8 mouse cellular contexts compared by ENCODE assay signal in genomic region chr11:20896277-20897123, GRCm38 (mm10).
DNase-seq lines count a peak whose midpoint lies in the region; ATAC-seq and TF ChIP-seq lines count a peak whose summit lies in the region.

No protein-coding gene starts in this region.

- H3K79me2 ChIP-seq in heart, adult 2 months (replicated peaks; ENCODE audit: control insufficient read depth, insufficient read depth, low read length) = no peaks in the 10 kb centered on the region

- WGBS in heart, adult 2 months = 12% methylated on average over 11 of the region's 11 CpGs
- WGBS in kidney, postnatal 0 days = 50% methylated on average over 11 of the region's 11 CpGs
- WGBS in forebrain, embryonic 15.5 days = 67% methylated on average over 11 of the region's 11 CpGs
- WGBS in forebrain, embryonic 12.5 days = 75% methylated on average over 11 of the region's 11 CpGs

- ATAC-seq in kidney, postnatal 0 days (replicated peaks; ENCODE audit: low FRiP score, low read depth) = peak; percentile 77
- ATAC-seq in forebrain, embryonic 15.5 days (replicated peaks) = no peak
- no peak for ATAC-seq in forebrain, embryonic 12.5 days (ENCODE audit: low FRiP score)

- H3K4me2 ChIP-seq in kidney, postnatal 0 days (ENCODE audit: low read length) = no peak overlapping the region
- no peak overlapping the region for H3K4me2 ChIP-seq in forebrain, embryonic 15.5 days (replicated peaks)
- no peak overlapping the region for H3K4me2 ChIP-seq in forebrain, embryonic 12.5 days

- no peak overlapping the region for H3K9ac ChIP-seq in heart, adult 2 months (ENCODE audit: low read depth, low read length)
- H3K9ac ChIP-seq in kidney, postnatal 0 days (ENCODE audit: low read depth, low read length) = no peak overlapping the region
- H3K9ac ChIP-seq in forebrain, embryonic 15.5 days (replicated peaks) = no peak overlapping the region
- H3K9ac ChIP-seq in forebrain, embryonic 12.5 days = no peak overlapping the region

- H3K4me3 ChIP-seq in heart, adult 2 months = no peak overlapping the region
- no peak overlapping the region for H3K4me3 ChIP-seq in kidney, postnatal 0 days (replicated peaks; ENCODE audit: low read depth, low read length)
- peak overlapping the region; percentile 86 for H3K4me3 ChIP-seq in megakaryocyte, embryonic 14.5 days (replicated peaks)
- H3K4me3 ChIP-seq in forebrain, embryonic 15.5 days = no peak overlapping the region
- no peak overlapping the region for H3K4me3 ChIP-seq in forebrain, embryonic 12.5 days (replicated peaks)

- no peaks in the 10 kb centered on the region for H3K27me3 ChIP-seq in heart, adult 2 months (ENCODE audit: control insufficient read depth, insufficient read depth, low read length)
- H3K27me3 ChIP-seq in kidney, postnatal 0 days (ENCODE audit: insufficient read depth, low read length) = no peaks in the 10 kb centered on the region
- peaks cover 16% of the 10 kb centered on the region for H3K27me3 ChIP-seq in megakaryocyte, embryonic 14.5 days (replicated peaks)
- no peaks in the 10 kb centered on the region for H3K27me3 ChIP-seq in forebrain, embryonic 15.5 days
- no peaks in the 10 kb centered on the region for H3K27me3 ChIP-seq in forebrain, embryonic 12.5 days

- H3K4me1 ChIP-seq in heart, adult 2 months (ENCODE audit: control insufficient read depth, insufficient read depth, low read length) = peaks cover 8% of the 10 kb centered on the region
- peaks cover 5% of the 10 kb centered on the region; the same call in 1 of the 2 replicates for H3K4me1 ChIP-seq in kidney, postnatal 0 days (replicated peaks; ENCODE audit: insufficient read depth, low read length)
- peaks cover 93% of the 10 kb centered on the region for H3K4me1 ChIP-seq in megakaryocyte, embryonic 14.5 days
- H3K4me1 ChIP-seq in forebrain, embryonic 15.5 days = peaks cover 4% of the 10 kb centered on the region; the same call in 1 of the 2 replicates
- H3K4me1 ChIP-seq in forebrain, embryonic 12.5 days = peaks cover 2% of the 10 kb centered on the region; the same call in 1 of the 2 replicates

- peak overlapping the region; percentile 53 for H3K27ac ChIP-seq in heart, adult 2 months
- H3K27ac ChIP-seq in kidney, postnatal 0 days = no peak overlapping the region
- no peak overlapping the region for H3K27ac ChIP-seq in forebrain, embryonic 15.5 days (replicated peaks)
- H3K27ac ChIP-seq in forebrain, embryonic 12.5 days = no peak overlapping the region

- intact Hi-C loops in heart, adult 2 months (cut with DNase I) = loop anchor here (5.0 kb wide), 1 partner anchor 64 kb away; the partner anchor contains the start of gene Lgalsl

- no peaks in the 10 kb centered on the region for H3K36me3 ChIP-seq in heart, adult 2 months (ENCODE audit: control insufficient read depth, insufficient read depth, low read length)
- H3K36me3 ChIP-seq in kidney, postnatal 0 days (ENCODE audit: insufficient read depth, low read length) = no peaks in the 10 kb centered on the region
- peaks cover 21% of the 10 kb centered on the region for H3K36me3 ChIP-seq in megakaryocyte, embryonic 14.5 days (replicated peaks; ENCODE audit: low read length)
- H3K36me3 ChIP-seq in forebrain, embryonic 15.5 days = no peaks in the 10 kb centered on the region
- H3K36me3 ChIP-seq in forebrain, embryonic 12.5 days (replicated peaks) = no peaks in the 10 kb centered on the region

- TF ChIP-seq CTCF in heart, adult 2 months (IDR thresholded peaks at IDR 0.05) = peak; percentile 17
- no peak; the same call in 1 of the 2 replicates for TF ChIP-seq CTCF in kidney, postnatal 0 days (IDR thresholded peaks at IDR 0.05; ENCODE audit: low read depth)

- no peak for TF ChIP-seq EP300 in heart, adult 2 months (IDR thresholded peaks at IDR 0.05; ENCODE audit: insufficient read depth, low read depth, low read length)

- no peak for TF ChIP-seq POLR2A in heart, adult 2 months (IDR thresholded peaks at IDR 0.05; ENCODE audit: insufficient read depth, low read depth, low read length)

- no peaks in the 10 kb centered on the region for H3K9me3 ChIP-seq in kidney, postnatal 0 days (replicated peaks; ENCODE audit: low read length)
- H3K9me3 ChIP-seq in megakaryocyte, embryonic 14.5 days = peaks cover 13% of the 10 kb centered on the region
- H3K9me3 ChIP-seq in forebrain, embryonic 15.5 days = no peaks in the 10 kb centered on the region
- H3K9me3 ChIP-seq in forebrain, embryonic 12.5 days = no peaks in the 10 kb centered on the region

- DNase-seq in 416B (ENCODE audit: low read depth) (peak; percentile 90), adipocyte (ENCODE audit: low spot score) (peak; percentile 54)
- DNase-seq in heart, adult 2 months = peak; percentile 64 to 74
- DNase-seq in kidney, postnatal 0 days (ENCODE audit: low spot score) = no peak
- no peak for DNase-seq in layer of hippocampus, postnatal 10 days (ENCODE audit: low spot score in 2 of 2)

Comparison
In these comparisons a context has a peak if more than half of its experiments do, and no peak if none do; other contexts are left out.
1. DNase-seq: peak in 416B (single experiment), adipocyte (single experiment) and heart, adult 2 months (2 of 2); none in kidney, postnatal 0 days (single experiment) and layer of hippocampus, postnatal 10 days (0 of 2).